In the genomic region with DNA sequence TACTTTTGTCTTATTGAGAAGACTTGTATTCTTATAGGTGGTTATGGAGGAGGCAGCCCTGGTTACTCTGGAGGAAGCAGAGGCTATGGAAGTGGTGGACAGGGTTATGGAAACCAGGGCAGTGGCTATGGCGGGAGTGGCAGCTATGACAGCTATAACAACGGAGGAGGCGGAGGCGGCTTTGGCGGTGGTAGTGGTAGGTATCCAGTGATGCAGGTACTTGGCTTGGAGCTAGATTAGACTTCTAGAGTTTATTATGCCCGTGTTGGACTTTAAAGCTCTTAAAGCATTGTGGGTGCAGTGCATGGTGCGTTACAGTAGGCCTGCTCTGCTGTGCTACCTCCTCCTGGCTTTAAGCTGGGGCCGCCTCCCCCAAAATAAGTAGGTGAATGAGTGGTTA, we compare ENCODE assay signal across 11 mouse cellular contexts. TPM values are rescaled to one million over a fixed set of nuclear protein-coding genes. Genes with fewer than 3 reads are reported as not detected.
A peak's percentile ranks its signal among the peaks of the same experiment; 100 is the strongest.
DNase-seq lines count a peak whose midpoint lies in the region; ATAC-seq and TF ChIP-seq lines count a peak whose summit lies in the region.
"Had no signal": no experiment of that assay in that cellular context is flagged by ENCODE, and none has a peak within 500 bp of the region (broad histone marks: within the 10 kb centered on the region; RNA-seq: fewer than 3 reads in every experiment).

No protein-coding gene starts in this region.

- WGBS in limb, embryonic 10.5 days = 81% methylated on average over 8 of the region's 8 CpGs
- WGBS in neural tube, embryonic 15.5 days = 68% methylated on average over 8 of the region's 8 CpGs

- no peak for ATAC-seq in megakaryocyte, adult 5-6 weeks (ENCODE audit: poor library complexity, severe bottlenecking)
- no peak for ATAC-seq in neural tube, embryonic 15.5 days (ENCODE audit: low FRiP score)

- H3K4me2 ChIP-seq in neural tube, embryonic 15.5 days = peak overlapping the region; percentile 77

- no peak for TF ChIP-seq POLR2A in embryonic fibroblast, embryonic 13.5 days (IDR thresholded peaks at IDR 0.05; ENCODE audit: low read depth, low read length)

- no peak for TF ChIP-seq CTCF in embryonic fibroblast, embryonic 13.5 days (IDR thresholded peaks at IDR 0.05; ENCODE audit: borderline replicate concordance, insufficient read depth, low read length)

- DNase-seq in limb, embryonic 10.5 days (ENCODE audit: low spot score) = peak; percentile 34
- DNase-seq in T-cell, adult 2 months (ENCODE audit: low spot score) = no peak
- no peak for DNase-seq in left cerebral cortex, adult 8-10 months (ENCODE audit: low spot score in 2 of 2)
- DNase-seq in kidney, postnatal 36 days = no peak
- DNase-seq: adrenal gland, postnatal 10 days; thymus, postnatal 36 days had no signal

- peaks cover 39% of the 10 kb centered on the region for H3K4me1 ChIP-seq in megakaryocyte, embryonic 14.5 days
- H3K4me1 ChIP-seq in embryonic fibroblast, embryonic 13.5 days (ENCODE audit: control insufficient read depth, insufficient read depth, low read length) = no peaks in the 10 kb centered on the region
- H3K4me1 ChIP-seq in limb, embryonic 10.5 days = peaks cover 24% of the 10 kb centered on the region
- peaks cover 50% of the 10 kb centered on the region for H3K4me1 ChIP-seq in neural tube, embryonic 15.5 days

- H3K27me3 ChIP-seq in megakaryocyte, embryonic 14.5 days (replicated peaks) = no peaks in the 10 kb centered on the region
- no peaks in the 10 kb centered on the region for H3K27me3 ChIP-seq in limb, embryonic 10.5 days (ENCODE audit: low read depth, poor library complexity, severe bottlenecking)
- H3K27me3 ChIP-seq in neural tube, embryonic 15.5 days (replicated peaks) = no peaks in the 10 kb centered on the region

- H3K27ac ChIP-seq in embryonic fibroblast, embryonic 13.5 days (ENCODE audit: insufficient read depth, low read length) = no peak overlapping the region
- H3K27ac ChIP-seq in limb, embryonic 10.5 days = 0 out of 2 replicates have a peak overlapping the region, but pooled peaks have one; percentile 6
- H3K27ac ChIP-seq in neural tube, embryonic 15.5 days (replicated peaks) = no peak overlapping the region

- peak overlapping the region; percentile 37; the same call in 1 of the 2 replicates for H3K9ac ChIP-seq in neural tube, embryonic 15.5 days (replicated peaks)

- H3K9me3 ChIP-seq in megakaryocyte, embryonic 14.5 days = no peaks in the 10 kb centered on the region
- no peaks in the 10 kb centered on the region for H3K9me3 ChIP-seq in limb, embryonic 10.5 days (replicated peaks)
- no peaks in the 10 kb centered on the region for H3K9me3 ChIP-seq in neural tube, embryonic 15.5 days (replicated peaks)

- peak overlapping the region; percentile 84 for H3K4me3 ChIP-seq in megakaryocyte, embryonic 14.5 days (replicated peaks)
- H3K4me3 ChIP-seq in embryonic fibroblast, embryonic 13.5 days (ENCODE audit: insufficient read depth, low read length) = peak overlapping the region; percentile 80
- peak overlapping the region; percentile 73 for H3K4me3 ChIP-seq in limb, embryonic 10.5 days
- 0 out of 2 replicates have a peak overlapping the region, but pooled peaks have one; percentile 2 for H3K4me3 ChIP-seq in neural tube, embryonic 15.5 days (replicated peaks)

- peaks cover 64% of the 10 kb centered on the region for H3K36me3 ChIP-seq in megakaryocyte, embryonic 14.5 days (replicated peaks; ENCODE audit: low read length)
- H3K36me3 ChIP-seq in limb, embryonic 10.5 days = peaks cover 66% of the 10 kb centered on the region
- H3K36me3 ChIP-seq in neural tube, embryonic 15.5 days = peaks cover 49% of the 10 kb centered on the region

RNA-seq across cellular contexts. Expression of a gene that starts 2.7 kb away (rescaled TPM):
- 12.1 and 56.4 TPM in 2 replicates for polyA plus RNA-seq in megakaryocyte, embryonic 14.5 days (2012; ENCODE audit: insufficient read depth, low replicate concordance)
- 320 and 365 TPM in 2 replicates for total RNA-seq in megakaryocyte, adult 5-6 weeks (2015)
- total RNA-seq in megakaryocyte, adult 5-6 weeks (2017) = 765 and 767 TPM in 2 replicates
- polyA plus RNA-seq in embryonic fibroblast, embryonic 13.5 days (2011; ENCODE audit: insufficient read length, low read depth, missing spikeins) = 509 and 719 TPM in 2 replicates
- 1,775 and 1,966 TPM in 2 replicates for polyA plus RNA-seq in limb, embryonic 10.5 days (2016; fragmentation: Nextera tagmentation; extraction: Ambion mirVana)
- polyA plus RNA-seq in neural tube, embryonic 15.5 days (2015; fragmentation: Nextera tagmentation; extraction: Ambion mirVana) = 582 and 600 TPM in 2 replicates
- total RNA-seq in left cerebral cortex, adult 8-10 months (2022) = 100 to 1,000 TPM; 254 to 309 (median 279) TPM

RNA-seq across cellular contexts. Expression of a gene that starts 3.3 kb away (rescaled TPM):
- 0.77 and 1.5 TPM in 2 replicates for polyA plus RNA-seq in megakaryocyte, embryonic 14.5 days (2012; ENCODE audit: insufficient read depth, low replicate concordance)
- total RNA-seq in megakaryocyte, adult 5-6 weeks (2015) = 56.0 and 60.5 TPM in 2 replicates
- 113 and 133 TPM in 2 replicates for total RNA-seq in megakaryocyte, adult 5-6 weeks (2017)
- polyA plus RNA-seq in embryonic fibroblast, embryonic 13.5 days (2011; ENCODE audit: insufficient read length, low read depth, missing spikeins) = 132 and 172 TPM in 2 replicates
- 191 and 215 TPM in 2 replicates for polyA plus RNA-seq in limb, embryonic 10.5 days (2016; fragmentation: Nextera tagmentation; extraction: Ambion mirVana)
- 102 and 107 TPM in 2 replicates for polyA plus RNA-seq in neural tube, embryonic 15.5 days (2015; fragmentation: Nextera tagmentation; extraction: Ambion mirVana)
- total RNA-seq in left cerebral cortex, adult 8-10 months (2022) = 100 to 1,000 TPM; 174 to 198 (median 181) TPM

RNA-seq across cellular contexts. Expression of a gene that starts 15.3 kb away (rescaled TPM):
- polyA plus RNA-seq in megakaryocyte, embryonic 14.5 days (2012; ENCODE audit: insufficient read depth, low replicate concordance) = 321 and 342 TPM in 2 replicates
- total RNA-seq in megakaryocyte, adult 5-6 weeks (2015) = 205 and 258 TPM in 2 replicates
- total RNA-seq in megakaryocyte, adult 5-6 weeks (2017) = 218 and 249 TPM in 2 replicates
- polyA plus RNA-seq in embryonic fibroblast, embryonic 13.5 days (2011; ENCODE audit: insufficient read length, low read depth, missing spikeins) = not detected in 2 replicates
- polyA plus RNA-seq in limb, embryonic 10.5 days (2016; fragmentation: Nextera tagmentation; extraction: Ambion mirVana) = 5.9 and 6.1 TPM in 2 replicates
- 0.99 and 4.6 TPM in 2 replicates for polyA plus RNA-seq in neural tube, embryonic 15.5 days (2015; fragmentation: Nextera tagmentation; extraction: Ambion mirVana)
- not detected for total RNA-seq in left cerebral cortex, adult 8-10 months (2022)
- total RNA-seq: gastrocnemius, adult 8-10 months had no signal

RNA-seq across cellular contexts. Expression of a gene that starts 29.6 kb away (rescaled TPM):
- polyA plus RNA-seq in megakaryocyte, embryonic 14.5 days (2012; ENCODE audit: insufficient read depth, low replicate concordance) = 33.2 and 56.2 TPM in 2 replicates
- 246 and 255 TPM in 2 replicates for total RNA-seq in megakaryocyte, adult 5-6 weeks (2015)
- total RNA-seq in megakaryocyte, adult 5-6 weeks (2017) = 87.7 and 93.9 TPM in 2 replicates
- polyA plus RNA-seq in embryonic fibroblast, embryonic 13.5 days (2011; ENCODE audit: insufficient read length, low read depth, missing spikeins) = 141 and 143 TPM in 2 replicates
- polyA plus RNA-seq in limb, embryonic 10.5 days (2016; fragmentation: Nextera tagmentation; extraction: Ambion mirVana) = 305 and 309 TPM in 2 replicates
- polyA plus RNA-seq in neural tube, embryonic 15.5 days (2015; fragmentation: Nextera tagmentation; extraction: Ambion mirVana) = 190 and 207 TPM in 2 replicates
- 10 to 100 TPM; 90.9 to 93.2 (median 91.9) TPM for total RNA-seq in left cerebral cortex, adult 8-10 months (2022)

Comparison
In these comparisons a context has a peak if more than half of its experiments do, and no peak if none do; other contexts are left out.
1. H3K4me3 ChIP-seq: peak in every context shown above with its lines; median percentile 84 in megakaryocyte, embryonic 14.5 days; 80 in embryonic fibroblast, embryonic 13.5 days; 73 in limb, embryonic 10.5 days; 2 in neural tube, embryonic 15.5 days.
2. RNA of a gene that starts 3.3 kb away (polyA plus RNA-seq): 191 to 215 TPM in limb, embryonic 10.5 days, 132 to 172 TPM in embryonic fibroblast, embryonic 13.5 days and 102 to 107 TPM in neural tube, embryonic 15.5 days; 0.77 to 1.5 TPM in megakaryocyte, embryonic 14.5 days; every median in the first group is over 10 times any median in the second.
3. RNA of a gene that starts 15.3 kb away (polyA plus RNA-seq): 321 to 342 TPM in megakaryocyte, embryonic 14.5 days; 5.9 to 6.1 TPM in limb, embryonic 10.5 days, 0.99 to 4.6 TPM in neural tube, embryonic 15.5 days and not detected in embryonic fibroblast, embryonic 13.5 days; every median in the first group is over 10 times any median in the second.